Mouse (Mus musculus) colon, adult 2 months (tissue): ENCODE results near the gene Olfr449. TPM values are rescaled to one million over a fixed set of nuclear protein-coding genes. Genes with fewer than 3 reads are reported as not detected.

Experiments
- polyA plus RNA-seq: library from polyadenylated mRNA; depleted of rRNA; stranded (reverse); fragments of >200 nt; gene quantifications from 2 replicates; pipeline ENCODE4 v1.2.3, GENCODE M21; 2012; rRNA removed

Gene Olfr449
- polyA plus RNA-seq: not detected in 2 replicates

GRCm38 (mm10) chr6:42834084-42834483, at the start of gene Olfr449:
Gene Olfr449, plus strand, starts transcription at chr6:42834384.

GRCm38 (mm10) chr6:42784793-42785192, 49.4 kb upstream of the Olfr449 start, which contains the start of gene Olfr452:
Gene Olfr452, plus strand, starts transcription at chr6:42785093.

GRCm38 (mm10) chr6:42811639-42812038, 22.5 kb upstream of the Olfr449 start, which contains the start of gene Olfr450:
Gene Olfr450, plus strand, starts transcription at chr6:42811939.

Other genes with a start within 250 kb of the Olfr449 start
- not detected in 2 replicates for gene Tcaf3, start 236.7 kb upstream of the Olfr449 start, polyA plus RNA-seq
- gene Tcaf2, start 189.1 kb upstream of the Olfr449 start, polyA plus RNA-seq: 3.1 and 4.4 TPM in 2 replicates
- 10.1 and 10.5 TPM in 2 replicates for gene Tcaf1, start 124.3 kb upstream of the Olfr449 start, polyA plus RNA-seq
- not detected in 2 replicates for gene Olfr453, start 95.0 kb upstream of the Olfr449 start, polyA plus RNA-seq
- gene Olfr38, start 78.0 kb upstream of the Olfr449 start, polyA plus RNA-seq: not detected in 2 replicates
- gene Olfr452, start 49.3 kb upstream of the Olfr449 start, polyA plus RNA-seq: not detected in 2 replicates
- gene Olfr450, start 22.4 kb upstream of the Olfr449 start, polyA plus RNA-seq: not detected in 2 replicates
- not detected in 2 replicates for gene Olfr448, start 56.1 kb downstream of the Olfr449 start, polyA plus RNA-seq
- not detected in 2 replicates for gene Olfr447, start 74.5 kb downstream of the Olfr449 start, polyA plus RNA-seq
- not detected in 2 replicates for gene Olfr446, start 87.0 kb downstream of the Olfr449 start, polyA plus RNA-seq
- gene Olfr444, start 114.7 kb downstream of the Olfr449 start, polyA plus RNA-seq: not detected in 2 replicates